ENCODE assay signal across 11 mouse cellular contexts in genomic region chr2:67226299-67226698, GRCm38 (mm10).
DNase-seq lines count a peak whose midpoint lies in the region; ATAC-seq and TF ChIP-seq lines count a peak whose summit lies in the region.
"Had no signal": no experiment of that assay in that cellular context is flagged by ENCODE, and none has a peak within 500 bp of the region (broad histone marks: within the 10 kb centered on the region; RNA-seq: fewer than 3 reads in every experiment).

No protein-coding gene starts in this region.

- WGBS in kidney, embryonic 14.5 days, result 84% methylated on average over 2 of the region's 2 CpGs

- no peaks in the 10 kb centered on the region for H3K27me3 ChIP-seq in kidney, embryonic 14.5 days (ENCODE audit: control insufficient read depth, insufficient read depth, low read length)
- H3K27me3 ChIP-seq: heart, embryonic 13.5 days had no signal

- ATAC-seq in kidney, embryonic 14.5 days (ENCODE audit: low FRiP score, low TSS enrichment), result 0 out of 2 replicates have a peak, but pooled peaks have one; percentile 62
- ATAC-seq in monocyte, adult 5-6 weeks (replicated peaks; ENCODE audit: insufficient number of reproducible peaks, low FRiP score, low TSS enrichment, poor library complexity, severe bottlenecking), result no peak

- peak; percentile 25 for DNase-seq in embryo, embryonic 10 days (ENCODE audit: low spot score)
- no peak for DNase-seq in embryo, embryonic 9.5 days (ENCODE audit: extremely low spot score)
- DNase-seq in kidney, postnatal 36 days, result no peak
- peak; percentile 23 for DNase-seq in 3T3-L1 (ENCODE audit: low read depth, low spot score)
- DNase-seq in brain, embryonic 14.5 days (ENCODE audit: low read depth), result peak; percentile 38
- DNase-seq in T-cell, adult 2 months (ENCODE audit: low spot score), result no peak
- DNase-seq: lung, adult 18-20 months; thymus, postnatal 4 days had no signal

- no peaks in the 10 kb centered on the region for H3K4me1 ChIP-seq in kidney, embryonic 14.5 days (ENCODE audit: control insufficient read depth, insufficient read depth, low read length)
- H3K4me1 ChIP-seq: heart, embryonic 13.5 days had no signal

- H3K27ac ChIP-seq in kidney, embryonic 14.5 days (ENCODE audit: low read depth, low read length), result no peak overlapping the region
- H3K27ac ChIP-seq: heart, embryonic 13.5 days had no signal

- no peak overlapping the region for H3K9ac ChIP-seq in kidney, embryonic 14.5 days (ENCODE audit: low read depth, low read length)
- H3K9ac ChIP-seq: heart, embryonic 13.5 days had no signal

- peak; percentile 26; the same call in 1 of the 2 replicates for TF ChIP-seq CTCF in brain, embryonic 14.5 days (IDR thresholded peaks at IDR 0.05; ENCODE audit: borderline replicate concordance, extremely low read depth, insufficient read depth, insufficient read length)

- TF ChIP-seq POLR2A in brain, embryonic 14.5 days (IDR thresholded peaks at IDR 0.05; ENCODE audit: borderline replicate concordance, extremely low read depth, insufficient read depth, insufficient read length, poor library complexity, severe bottlenecking), result no peak

- H3K4me3 ChIP-seq in kidney, embryonic 14.5 days (ENCODE audit: low read length), result no peak overlapping the region
- H3K4me3 ChIP-seq: heart, embryonic 13.5 days had no signal

- no peaks in the 10 kb centered on the region for H3K9me3 ChIP-seq in kidney, embryonic 14.5 days (ENCODE audit: control insufficient read depth, low read length)
- H3K9me3 ChIP-seq: heart, embryonic 13.5 days had no signal

- no peak overlapping the region for H3K4me2 ChIP-seq in kidney, embryonic 14.5 days (replicated peaks; ENCODE audit: low read depth, low read length)
- H3K4me2 ChIP-seq: heart, embryonic 13.5 days had no signal

- no peaks in the 10 kb centered on the region for H3K36me3 ChIP-seq in kidney, embryonic 14.5 days (ENCODE audit: control insufficient read depth, insufficient read depth, low read length)
- H3K36me3 ChIP-seq: heart, embryonic 13.5 days had no signal

Comparison
In these comparisons a context has a peak if more than half of its experiments do, and no peak if none do; other contexts are left out.
1. DNase-seq: peak in embryo, embryonic 10 days (single experiment), 3T3-L1 (single experiment) and brain, embryonic 14.5 days (single experiment); none in embryo, embryonic 9.5 days (single experiment), kidney, postnatal 36 days (0 of 2) and T-cell, adult 2 months (single experiment).